Mouse (Mus musculus): ENCODE measurements around the gene Cmss1.

The Cmss1 gene

GRCm38 (mm10) chr16:57389566-57390251 lies 217.0 kb downstream of the Cmss1 start:
- no peak for DNase-seq (ENCODE audit: low read depth, low spot score)

- DNase-seq (ENCODE audit: low read depth, low spot score), result no peak
These were observed 222.4 kb downstream of the Cmss1 start for GRCm38 (mm10) chr16:57384274-57384673.

- no peak for DNase-seq (ENCODE audit: low read depth, low spot score)
These were observed 223.2 kb downstream of the Cmss1 start for GRCm38 (mm10) chr16:57383266-57383971.

GRCm38 (mm10) chr16:57378631-57379330 lies 227.9 kb downstream of the Cmss1 start:
- DNase-seq (ENCODE audit: low read depth, low spot score), result no peak

DNA sequence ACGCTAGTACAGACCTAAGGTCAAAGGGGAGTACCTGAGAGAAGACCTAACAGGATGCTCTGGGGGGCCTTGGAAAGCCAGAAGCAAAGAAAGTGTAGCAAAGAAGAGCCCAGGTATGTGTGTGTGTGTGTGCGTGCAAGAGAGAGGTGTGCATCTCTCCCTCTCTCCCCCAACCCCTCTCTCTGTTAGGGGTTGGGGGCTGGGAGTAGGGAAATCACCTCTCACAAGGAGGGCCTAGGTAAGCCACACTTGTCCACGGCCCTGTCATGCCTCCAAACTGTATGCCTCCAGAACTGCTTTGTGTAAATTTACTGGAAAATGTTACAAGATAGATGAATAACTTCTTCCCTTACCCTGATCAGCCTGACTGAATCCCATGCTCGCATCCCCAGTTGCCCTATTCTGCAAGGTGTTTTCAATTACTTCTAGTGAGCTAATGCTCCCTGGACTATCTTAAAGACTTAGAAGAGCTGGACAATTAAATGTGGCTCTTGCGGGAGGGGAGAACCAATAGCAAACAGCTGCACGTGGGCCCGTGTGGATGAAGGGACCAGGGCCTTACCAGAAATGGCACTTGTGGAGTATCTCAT lies 231.3 kb downstream of the Cmss1 start:
- no peak for DNase-seq (ENCODE audit: low read depth, low spot score)

DNA sequence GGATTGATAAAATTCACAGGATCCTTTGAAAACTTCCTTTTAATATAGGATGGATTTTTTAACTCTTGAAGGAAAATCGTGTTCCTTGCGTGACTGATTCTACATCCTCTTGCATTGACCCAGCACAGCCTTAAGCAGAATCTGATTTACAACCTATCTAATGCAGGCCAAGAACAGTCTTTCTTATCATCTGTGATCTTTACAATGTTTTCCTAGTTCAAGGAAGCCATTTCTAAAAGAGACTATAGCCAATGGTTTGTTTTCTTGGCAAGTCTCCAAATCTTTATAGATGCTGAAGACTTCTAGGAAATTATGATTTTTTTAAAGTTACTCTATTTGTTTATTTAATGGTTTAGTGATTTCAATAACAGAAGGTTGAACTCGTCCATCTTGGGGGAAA lies 234.5 kb downstream of the Cmss1 start:
- DNase-seq (ENCODE audit: low read depth, low spot score), result no peak

DNA sequence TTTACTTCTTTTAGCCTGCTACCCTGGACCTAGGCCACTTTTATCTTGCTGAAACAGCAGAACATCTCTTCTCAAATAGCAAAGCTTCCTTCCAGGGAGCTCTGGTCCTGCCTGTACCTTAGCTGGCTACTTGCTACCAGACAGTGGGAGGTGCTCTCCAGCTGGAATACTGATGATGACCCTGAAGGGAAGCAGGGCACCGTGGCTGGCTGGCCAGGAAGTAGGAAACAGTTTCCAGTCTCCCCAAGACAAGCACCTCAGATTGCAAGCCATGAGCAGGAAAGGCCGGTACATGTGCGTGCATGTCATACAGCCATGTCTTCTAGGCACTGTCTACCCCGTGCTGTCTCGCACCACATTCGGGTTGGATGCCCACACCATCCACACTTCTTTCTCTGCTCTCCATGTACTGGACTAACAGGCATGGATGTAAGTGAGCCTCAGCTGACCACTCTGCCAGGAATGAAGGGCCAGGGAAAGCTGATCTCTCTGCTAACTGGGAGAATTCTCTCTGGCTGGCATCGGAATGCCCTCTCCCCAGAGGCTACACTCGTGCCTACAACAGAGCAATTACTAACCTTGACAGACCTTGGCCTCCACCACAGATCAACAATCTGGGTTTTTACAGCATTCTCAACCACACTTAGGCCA lies 236.7 kb downstream of the Cmss1 start:
- DNase-seq (ENCODE audit: low read depth, low spot score), result no peak

GRCm38 (mm10) chr16:57366941-57367694 lies 239.5 kb downstream of the Cmss1 start:
- no peak for DNase-seq (ENCODE audit: low read depth, low spot score)

GRCm38 (mm10) chr16:57366141-57366540 lies 240.5 kb downstream of the Cmss1 start:
- DNase-seq (ENCODE audit: low read depth, low spot score), result no peak

DNA sequence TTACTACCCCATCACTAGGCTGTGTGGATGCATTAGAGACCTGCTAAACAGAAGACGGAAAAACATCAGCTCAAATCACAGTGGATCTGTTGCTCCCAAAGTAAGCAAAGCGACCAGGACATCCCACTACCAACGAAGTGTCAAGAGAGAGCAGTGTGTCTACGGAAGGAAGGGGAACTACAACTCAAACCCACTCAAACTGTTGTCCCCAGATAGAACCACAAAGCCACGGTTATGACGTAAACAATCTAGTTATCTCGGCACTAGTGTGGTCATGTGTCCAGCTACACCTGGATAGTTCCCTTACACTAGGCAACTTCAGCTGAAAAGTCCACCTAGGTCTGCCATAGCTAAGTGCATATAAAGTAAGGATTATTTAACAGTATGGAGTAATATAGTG lies 242.2 kb downstream of the Cmss1 start:
- no peak for DNase-seq (ENCODE audit: low read depth, low spot score)

DNA sequence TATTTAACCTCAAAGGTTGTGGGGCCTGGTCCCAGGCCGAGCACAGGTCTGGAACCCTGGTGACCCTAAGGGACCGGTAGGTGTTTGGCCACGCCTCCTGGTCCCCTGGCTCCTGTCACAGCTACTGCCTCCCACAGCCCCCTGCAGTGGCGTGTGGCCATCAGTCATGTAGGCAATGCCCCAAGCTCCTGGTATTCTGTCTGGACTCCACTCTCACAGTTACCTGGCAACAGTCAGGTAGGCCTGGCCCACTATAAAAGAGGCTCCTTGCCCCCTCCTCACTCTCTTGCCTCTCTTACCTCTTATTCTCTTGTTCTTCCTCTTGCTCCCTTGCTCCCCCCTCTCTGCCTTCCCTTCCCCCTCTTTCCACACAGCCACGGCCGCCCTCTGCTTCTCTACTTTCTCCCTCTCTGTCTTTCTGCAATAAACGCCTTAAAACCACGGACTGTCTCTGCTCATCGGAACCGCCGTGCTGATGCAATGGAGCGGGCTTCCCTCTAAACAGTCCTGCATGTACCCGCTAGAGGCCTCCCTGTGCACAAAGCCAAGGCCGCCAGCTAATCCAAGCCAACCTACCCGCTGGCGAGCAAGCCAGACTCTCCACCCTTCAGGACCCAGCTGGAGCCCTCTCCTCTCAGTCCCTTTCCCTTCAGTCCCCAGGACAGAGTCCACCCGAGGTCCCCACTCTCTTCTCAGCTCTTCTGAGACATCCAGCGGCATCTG lies 243.8 kb downstream of the Cmss1 start:
- DNase-seq (ENCODE audit: low read depth, low spot score), result no peak

DNA sequence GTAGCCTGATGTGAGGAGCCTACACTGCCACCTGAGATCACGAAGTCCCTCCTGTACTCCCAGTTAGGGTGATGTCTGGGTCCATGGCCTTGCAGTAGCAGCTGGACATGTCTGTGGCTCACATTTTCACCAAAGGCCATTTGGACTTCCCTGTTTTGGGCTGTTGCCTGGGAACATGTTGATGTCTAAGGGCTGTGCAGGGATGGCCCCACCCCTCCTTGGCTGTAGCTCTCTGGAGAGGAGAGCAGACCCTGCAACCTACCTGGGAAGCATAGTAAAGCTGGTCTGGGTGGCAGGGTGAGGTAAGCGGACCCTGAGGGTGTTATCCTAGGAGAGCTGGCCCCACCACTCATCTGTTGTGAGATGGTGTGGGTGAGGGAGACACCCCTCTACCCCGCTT lies 245.9 kb downstream of the Cmss1 start:
- DNase-seq (ENCODE audit: low read depth, low spot score), result no peak

GRCm38 (mm10) chr16:57359251-57359650 lies 247.4 kb downstream of the Cmss1 start:
- DNase-seq (ENCODE audit: low read depth, low spot score), result no peak

GRCm38 (mm10) chr16:57357011-57357410 lies 249.7 kb downstream of the Cmss1 start:
- no peak for DNase-seq (ENCODE audit: low read depth, low spot score)

- no peak for DNase-seq (ENCODE audit: low read depth, low spot score)
These were observed 250.2 kb downstream of the Cmss1 start for GRCm38 (mm10) chr16:57356454-57356853.

DNA sequence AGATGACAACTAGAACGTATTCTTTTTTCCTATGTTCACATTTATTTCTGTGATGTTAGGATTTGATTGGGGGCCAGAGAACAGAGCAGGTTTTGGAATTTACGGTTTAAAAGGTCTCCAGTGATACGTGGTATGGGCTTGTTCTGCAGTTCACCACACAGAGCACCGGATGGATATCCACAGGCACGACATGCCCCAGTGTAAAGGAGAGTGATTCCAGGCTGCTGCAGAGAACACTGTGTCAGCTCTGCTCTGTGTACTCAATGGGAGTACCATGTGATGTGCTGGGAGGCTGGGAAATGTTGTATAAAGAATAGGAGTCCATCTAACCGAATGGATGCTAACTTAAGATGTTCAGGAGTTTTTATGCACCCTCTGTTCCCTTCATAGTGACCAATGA lies 252.7 kb downstream of the Cmss1 start:
- DNase-seq (ENCODE audit: low read depth, low spot score), result no peak

DNA sequence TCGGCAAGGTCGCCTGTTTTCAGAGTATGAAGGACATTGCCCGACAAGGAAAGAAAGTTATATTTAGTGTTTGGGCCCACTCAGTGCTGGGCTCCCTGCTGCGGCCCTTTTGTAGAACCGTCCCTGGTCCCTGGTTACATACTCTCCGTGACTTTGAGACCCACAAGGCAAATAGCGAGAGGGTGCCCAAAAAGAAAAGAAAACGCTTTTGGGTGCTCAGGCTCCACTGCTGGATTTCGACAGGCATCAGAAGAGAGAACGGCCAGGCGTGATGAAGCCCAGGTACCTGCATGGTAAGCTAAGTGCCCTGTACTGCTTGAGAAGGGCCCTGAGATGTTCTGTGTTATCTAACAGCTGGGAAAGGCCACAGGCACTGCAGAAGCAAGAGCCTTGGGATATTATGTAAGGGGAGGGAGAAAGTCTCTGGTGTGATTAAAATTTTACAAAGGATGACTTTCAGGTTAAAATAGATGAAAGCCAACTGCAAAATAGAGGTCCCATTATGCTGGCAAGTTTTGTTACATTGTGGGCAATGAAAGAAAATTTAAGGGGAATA lies 253.4 kb downstream of the Cmss1 start:
- DNase-seq (ENCODE audit: low read depth, low spot score), result no peak

DNA sequence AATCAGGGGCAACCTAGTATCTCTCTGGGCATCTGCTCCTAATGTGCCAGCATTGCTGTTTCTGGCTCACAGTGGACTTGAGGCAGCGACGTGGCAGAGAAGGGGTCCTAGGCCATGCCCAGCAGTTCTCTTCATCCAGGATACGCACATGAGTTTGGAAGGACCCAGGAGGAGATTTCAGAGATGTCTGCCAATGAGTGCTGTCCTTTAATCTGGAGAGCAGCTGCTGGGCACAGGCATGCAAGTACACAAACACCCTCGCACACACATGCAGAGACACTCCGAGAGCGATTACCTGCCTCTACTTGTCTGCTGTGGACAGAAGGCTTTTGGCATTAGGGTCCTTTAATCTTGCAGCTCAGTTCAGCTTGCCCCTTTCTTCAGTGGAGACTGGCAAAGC lies 253.9 kb downstream of the Cmss1 start, which contains the start of gene Filip1l:
Filip1l (plus strand) TSS at position 343 of the 400 bp plus-strand sequence.
- no peak for DNase-seq (ENCODE audit: low read depth, low spot score)

GRCm38 (mm10) chr16:57349689-57350088 lies 257.0 kb downstream of the Cmss1 start:
- no peak for DNase-seq (ENCODE audit: low read depth, low spot score)

GRCm38 (mm10) chr16:57349039-57349438 lies 257.6 kb downstream of the Cmss1 start:
- DNase-seq (ENCODE audit: low read depth, low spot score), result no peak

Data from retina, adult 2 months (tissue).